Mouse (Mus musculus): ENCODE measurements around the gene Phtf1. TPM values are rescaled to one million over a fixed set of nuclear protein-coding genes. Genes with fewer than 3 reads are reported as not detected.

Gene Phtf1
- polyA plus RNA-seq (2012; ENCODE audit: insufficient read depth, insufficient read length, missing spikeins) = 14.0 and 15.6 TPM in 2 replicates

DNA sequence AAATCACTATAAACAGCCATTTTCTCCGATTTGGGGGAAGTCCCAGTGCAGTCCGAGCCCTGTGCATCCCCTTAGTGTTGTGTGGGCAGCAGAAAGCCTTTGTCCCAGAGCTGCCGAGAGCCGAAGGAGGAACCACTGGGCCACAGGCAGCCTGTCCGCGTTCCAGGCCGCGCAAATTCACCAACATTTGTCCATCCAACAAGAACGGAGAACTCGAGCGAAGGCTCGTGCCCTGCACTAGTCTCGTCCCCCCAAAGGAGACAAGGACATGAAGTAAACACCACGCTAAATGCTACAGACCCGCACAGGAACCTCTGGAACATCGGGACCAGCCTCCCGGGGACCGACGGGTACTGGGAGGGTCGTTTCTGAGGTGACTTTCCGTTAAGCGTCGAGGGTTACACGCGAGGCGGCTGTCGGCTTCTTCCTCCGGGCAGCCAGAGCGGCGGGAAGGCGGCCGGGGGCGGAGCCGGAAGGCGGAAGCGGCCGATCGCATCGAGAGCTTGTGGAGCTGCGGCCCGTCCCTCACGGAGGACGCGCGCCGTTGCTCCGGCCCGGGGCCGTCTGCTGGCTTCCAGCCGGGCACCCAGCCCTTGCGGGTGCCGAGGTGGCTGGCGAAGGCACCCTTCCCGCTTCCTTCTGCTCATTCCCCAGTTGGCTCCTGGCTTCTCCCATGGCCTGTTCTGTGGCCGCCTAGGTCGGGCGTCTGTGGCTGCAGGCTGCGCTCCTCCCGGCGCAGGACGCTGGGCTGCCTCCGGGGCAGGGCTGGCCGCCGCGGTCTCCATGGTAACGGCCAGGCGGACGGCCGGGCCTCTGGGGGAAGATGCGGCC lies at the start of gene Phtf1:
Phtf1 (plus strand) TSS at position 250 of the 831 bp plus-strand sequence.
- peak within 1 kb of the TSS; percentile 82 for H3K27ac ChIP-seq (ENCODE audit: insufficient read depth, low read depth, low read length)
- no peak for TF ChIP-seq POLR2A (IDR thresholded peaks at IDR 0.05; ENCODE audit: borderline replicate concordance, low read depth, low read length)
- no peak for TF ChIP-seq CTCF (IDR thresholded peaks at IDR 0.05; ENCODE audit: low read depth, low read length)
- H3K4me3 ChIP-seq (ENCODE audit: insufficient read depth, low read length) = peak within 1 kb of the TSS; percentile 90
- H3K4me1 ChIP-seq (ENCODE audit: control insufficient read depth, insufficient read depth, low read length) = no peaks in the 10 kb centered on the region

DNA sequence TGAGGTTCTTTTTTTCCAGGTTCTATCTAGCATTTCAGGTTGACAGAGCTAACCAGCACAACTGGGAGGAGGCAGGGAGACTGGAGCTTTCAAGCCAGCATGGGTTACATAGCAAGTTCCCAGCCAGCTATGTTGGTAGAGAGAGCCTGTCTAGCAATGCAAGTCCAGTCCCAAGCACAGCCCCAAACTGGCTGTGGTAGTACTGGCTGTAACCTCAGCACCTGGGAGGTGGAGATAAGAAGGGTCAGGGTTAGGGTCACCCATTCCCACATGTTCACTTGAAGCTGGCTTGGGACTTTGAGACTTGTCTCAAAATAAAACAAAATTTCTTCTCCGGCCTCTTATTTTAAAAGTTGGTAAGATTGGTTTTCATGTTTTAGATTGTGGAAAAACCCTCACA lies 47.8 kb upstream of the Phtf1 start:
- no peak overlapping the region for H3K27ac ChIP-seq (ENCODE audit: insufficient read depth, low read depth, low read length)
- no peak for TF ChIP-seq POLR2A (IDR thresholded peaks at IDR 0.05; ENCODE audit: borderline replicate concordance, low read depth, low read length)
- no peak for TF ChIP-seq CTCF (IDR thresholded peaks at IDR 0.05; ENCODE audit: low read depth, low read length)
- H3K4me1 ChIP-seq (ENCODE audit: control insufficient read depth, insufficient read depth, low read length) = peaks cover 21% of the 10 kb centered on the region
- no peak overlapping the region for H3K4me3 ChIP-seq (ENCODE audit: insufficient read depth, low read length)

DNA sequence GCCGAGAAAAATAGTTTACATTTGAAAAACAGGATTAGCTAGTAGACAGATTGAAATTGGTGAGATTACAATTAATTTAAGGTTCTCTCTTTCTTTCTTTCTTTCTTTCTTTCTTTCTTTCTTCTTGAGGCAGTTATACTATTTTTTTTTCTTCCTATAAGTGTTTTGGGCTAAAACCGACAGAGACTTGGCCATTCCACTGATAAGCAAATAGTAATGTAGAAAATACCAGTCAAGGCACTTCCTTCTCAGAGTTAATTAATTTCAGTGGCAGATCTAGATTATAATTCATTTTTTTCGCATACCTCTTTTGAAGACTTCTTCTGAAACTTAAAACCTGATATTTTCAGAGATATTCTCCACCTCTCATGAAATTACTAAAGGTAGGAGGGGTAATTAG lies 42.6 kb upstream of the Phtf1 start:
- TF ChIP-seq CTCF (IDR thresholded peaks at IDR 0.05; ENCODE audit: low read depth, low read length) (no peak), POLR2A (IDR thresholded peaks at IDR 0.05; ENCODE audit: borderline replicate concordance, low read depth, low read length) (no peak)
- H3K4me1 ChIP-seq (ENCODE audit: control insufficient read depth, insufficient read depth, low read length) = peaks cover 20% of the 10 kb centered on the region
- no peak overlapping the region for H3K4me3 ChIP-seq (ENCODE audit: insufficient read depth, low read length)
- no peak overlapping the region for H3K27ac ChIP-seq (ENCODE audit: insufficient read depth, low read depth, low read length)

DNA sequence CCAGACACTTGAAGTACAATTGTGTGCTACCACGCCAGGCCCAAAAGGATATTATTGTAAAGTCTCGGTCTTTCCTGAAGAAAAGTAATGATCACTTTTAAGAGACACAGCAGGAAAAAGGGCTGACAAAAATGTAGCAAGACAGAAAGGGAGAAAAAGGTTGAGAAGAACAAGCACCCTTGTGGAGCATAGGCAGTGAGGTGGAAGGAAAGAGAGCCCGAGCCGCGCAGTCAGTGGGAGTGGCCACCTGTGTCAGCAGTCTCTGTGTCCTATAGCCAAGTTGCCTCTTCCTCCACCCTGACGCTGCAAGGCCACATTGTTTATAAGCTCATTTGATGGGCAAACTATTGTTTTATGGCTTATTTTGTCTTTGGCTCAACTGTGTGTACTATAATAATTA lies 40.4 kb upstream of the Phtf1 start:
- Histone ChIP-seq H3K4me1 (ENCODE audit: control insufficient read depth, insufficient read depth, low read length) (peaks cover 13% of the 10 kb centered on the region), H3K27ac (ENCODE audit: insufficient read depth, low read depth, low read length) (peak overlapping the region; percentile 31; the same call in 1 of the 2 replicates), H3K4me3 (ENCODE audit: insufficient read depth, low read length) (peak overlapping the region; percentile 18)
- TF ChIP-seq CTCF (IDR thresholded peaks at IDR 0.05; ENCODE audit: low read depth, low read length) = no peak
- no peak for TF ChIP-seq POLR2A (IDR thresholded peaks at IDR 0.05; ENCODE audit: borderline replicate concordance, low read depth, low read length)

DNA sequence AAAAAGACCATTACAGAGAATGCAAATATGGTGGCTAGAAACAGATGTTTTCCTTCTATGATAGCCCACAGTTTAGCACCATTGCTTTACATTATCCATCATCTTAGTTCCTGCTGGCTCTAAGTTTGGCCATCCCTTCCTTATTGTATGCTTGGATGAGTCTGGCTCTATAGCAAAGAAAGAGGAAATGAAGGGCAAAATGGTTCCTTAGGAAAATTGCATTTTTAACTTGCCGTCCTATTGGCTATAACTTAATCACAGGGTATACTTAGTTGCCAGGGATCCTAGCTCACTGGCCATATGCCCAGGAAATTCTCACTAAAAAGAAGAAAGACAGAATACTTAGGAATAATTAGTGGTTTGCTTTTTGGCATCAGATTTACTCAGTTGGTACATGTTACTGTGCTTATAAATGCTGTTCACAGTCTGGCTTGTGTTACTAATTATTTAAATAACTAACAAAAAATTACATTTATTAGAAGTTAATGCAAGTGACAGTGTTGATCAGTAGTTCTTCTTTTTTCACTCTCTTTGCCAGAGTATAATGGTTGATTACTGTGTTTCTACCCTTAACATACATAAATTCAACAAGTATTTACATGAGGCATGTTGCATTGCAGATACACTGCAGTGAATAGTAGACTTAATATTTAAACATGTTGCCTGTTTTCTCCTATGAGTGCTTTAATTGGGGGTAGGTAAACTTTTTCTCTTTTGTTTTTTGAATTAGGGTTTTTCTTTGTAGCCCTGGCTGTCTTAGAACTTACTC lies 22.9 kb upstream of the Phtf1 start:
- peaks cover 7% of the 10 kb centered on the region for H3K4me1 ChIP-seq (ENCODE audit: control insufficient read depth, insufficient read depth, low read length)
- TF ChIP-seq CTCF (IDR thresholded peaks at IDR 0.05; ENCODE audit: low read depth, low read length) = no peak
- TF ChIP-seq POLR2A (IDR thresholded peaks at IDR 0.05; ENCODE audit: borderline replicate concordance, low read depth, low read length) = no peak
- no peak overlapping the region for H3K27ac ChIP-seq (ENCODE audit: insufficient read depth, low read depth, low read length)
- no peak overlapping the region for H3K4me3 ChIP-seq (ENCODE audit: insufficient read depth, low read length)

DNA sequence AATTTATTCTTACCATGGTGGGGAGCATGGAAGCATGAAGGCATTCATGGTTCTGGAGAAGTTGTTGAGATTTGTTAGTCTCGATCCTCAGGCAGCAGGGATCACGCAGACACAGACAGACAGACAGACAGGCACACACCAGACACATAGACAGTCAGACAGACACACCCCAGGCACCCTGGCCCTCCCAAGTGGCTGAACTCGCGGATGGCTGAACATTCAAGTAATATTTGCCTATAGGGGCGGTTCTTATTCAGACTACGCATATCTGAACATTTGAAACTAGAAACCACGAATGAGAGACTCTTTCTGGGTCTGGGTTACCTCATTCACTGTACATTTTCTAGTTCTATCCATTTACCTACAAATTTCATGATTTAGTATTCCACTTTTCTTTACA lies 19.2 kb upstream of the Phtf1 start:
- TF ChIP-seq POLR2A (IDR thresholded peaks at IDR 0.05; ENCODE audit: borderline replicate concordance, low read depth, low read length) = no peak
- no peak for TF ChIP-seq CTCF (IDR thresholded peaks at IDR 0.05; ENCODE audit: low read depth, low read length)
- peaks cover 12% of the 10 kb centered on the region for H3K4me1 ChIP-seq (ENCODE audit: control insufficient read depth, insufficient read depth, low read length)
- no peak overlapping the region for H3K4me3 ChIP-seq (ENCODE audit: insufficient read depth, low read length)
- H3K27ac ChIP-seq (ENCODE audit: insufficient read depth, low read depth, low read length) = no peak overlapping the region

DNA sequence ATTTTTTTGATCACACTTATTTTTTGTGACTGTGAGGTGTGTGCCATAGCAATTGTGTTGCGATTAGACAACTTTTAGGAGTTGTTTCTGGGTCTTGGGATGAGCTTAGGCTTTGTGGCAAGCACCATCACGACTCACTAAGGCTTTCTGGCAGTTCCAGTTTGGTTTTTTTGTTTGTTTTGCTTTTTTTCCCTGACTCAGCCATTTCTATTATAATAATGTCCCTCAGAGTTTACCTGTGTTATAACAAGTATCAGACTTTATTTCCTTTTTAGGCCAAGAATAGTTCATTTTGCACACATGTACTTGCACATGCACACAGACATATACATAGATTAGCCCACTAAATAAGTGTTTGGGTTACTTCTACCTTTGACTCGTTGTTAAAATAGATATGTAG lies 7.3 kb upstream of the Phtf1 start:
- Histone ChIP-seq H3K27ac (ENCODE audit: insufficient read depth, low read depth, low read length) (no peak overlapping the region), H3K4me1 (ENCODE audit: control insufficient read depth, insufficient read depth, low read length) (no peaks in the 10 kb centered on the region), H3K4me3 (ENCODE audit: insufficient read depth, low read length) (no peak overlapping the region)
- TF ChIP-seq POLR2A (IDR thresholded peaks at IDR 0.05; ENCODE audit: borderline replicate concordance, low read depth, low read length) (no peak), CTCF (IDR thresholded peaks at IDR 0.05; ENCODE audit: low read depth, low read length) (no peak)

DNA sequence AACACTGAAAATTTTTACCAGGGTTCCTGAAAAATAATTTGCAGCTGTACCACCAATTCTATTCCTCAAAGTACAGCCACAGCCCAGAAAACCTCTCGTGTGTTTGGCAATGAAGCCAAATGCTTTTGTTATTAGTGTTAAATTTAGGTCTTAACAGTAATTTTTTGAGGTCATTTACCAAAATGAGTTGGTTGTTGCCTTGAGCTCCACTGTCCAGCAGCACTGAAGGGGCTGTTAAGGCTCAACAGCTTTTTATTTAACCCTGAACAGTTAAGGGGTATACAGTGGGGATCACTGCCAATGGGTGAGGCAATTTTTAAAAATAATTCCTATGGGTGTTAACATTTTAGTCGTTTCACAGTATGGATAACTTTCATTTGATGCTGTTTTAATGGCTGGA lies 679 bp upstream of the Phtf1 start:
- Histone ChIP-seq H3K27ac (ENCODE audit: insufficient read depth, low read depth, low read length) (peak overlapping the region; percentile 82), H3K4me1 (ENCODE audit: control insufficient read depth, insufficient read depth, low read length) (no peaks in the 10 kb centered on the region), H3K4me3 (ENCODE audit: insufficient read depth, low read length) (peak overlapping the region; percentile 90)
- TF ChIP-seq CTCF (IDR thresholded peaks at IDR 0.05; ENCODE audit: low read depth, low read length) = no peak
- no peak for TF ChIP-seq POLR2A (IDR thresholded peaks at IDR 0.05; ENCODE audit: borderline replicate concordance, low read depth, low read length)

DNA sequence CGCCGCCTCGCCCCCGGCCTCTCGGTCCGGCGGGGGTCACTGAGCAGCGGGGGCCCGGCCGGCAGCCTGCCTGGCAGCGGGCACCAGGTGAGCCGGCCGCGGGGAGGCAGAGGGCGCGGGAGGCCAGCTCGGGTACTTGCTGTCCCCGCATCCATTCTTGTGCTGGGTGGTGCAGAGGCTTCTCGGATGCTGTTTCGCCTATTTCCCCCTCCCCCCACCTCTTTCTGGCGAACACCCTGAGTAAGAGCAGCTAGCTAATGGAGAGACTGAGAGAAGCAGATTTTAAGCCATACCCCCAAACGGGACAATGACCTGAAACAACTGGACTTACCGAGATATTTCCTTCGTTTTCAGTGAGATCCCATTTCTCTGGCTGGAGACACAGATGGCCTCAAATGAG lies 791 bp downstream of the Phtf1 start:
- Histone ChIP-seq H3K27ac (ENCODE audit: insufficient read depth, low read depth, low read length) (peak overlapping the region; percentile 82; the same call in 1 of the 2 replicates), H3K4me1 (ENCODE audit: control insufficient read depth, insufficient read depth, low read length) (no peaks in the 10 kb centered on the region), H3K4me3 (ENCODE audit: insufficient read depth, low read length) (peak overlapping the region; percentile 90)
- no peak for TF ChIP-seq CTCF (IDR thresholded peaks at IDR 0.05; ENCODE audit: low read depth, low read length)
- no peak for TF ChIP-seq POLR2A (IDR thresholded peaks at IDR 0.05; ENCODE audit: borderline replicate concordance, low read depth, low read length)

DNA sequence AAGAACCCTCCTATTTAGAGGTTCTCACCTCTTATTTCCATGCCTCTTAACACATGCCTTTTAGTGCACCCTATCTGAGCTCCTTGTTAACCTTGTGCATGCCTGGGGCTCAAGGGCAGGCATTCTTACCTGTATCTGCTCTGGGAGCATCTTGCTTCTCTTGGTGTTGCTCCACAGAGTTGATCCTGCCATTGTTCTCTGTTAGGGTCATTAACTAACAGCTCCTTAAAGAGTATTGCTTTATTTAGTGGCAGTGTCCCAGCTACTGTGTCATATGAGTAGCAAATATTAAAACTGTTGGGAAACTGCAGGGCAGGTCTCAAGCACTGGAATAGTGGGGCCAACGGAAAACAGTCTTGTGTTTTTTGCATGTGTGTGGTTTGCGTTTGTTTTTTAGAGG lies 3.2 kb downstream of the Phtf1 start:
- Histone ChIP-seq H3K27ac (ENCODE audit: insufficient read depth, low read depth, low read length) (no peak overlapping the region), H3K4me1 (ENCODE audit: control insufficient read depth, insufficient read depth, low read length) (no peaks in the 10 kb centered on the region), H3K4me3 (ENCODE audit: insufficient read depth, low read length) (no peak overlapping the region)
- TF ChIP-seq POLR2A (IDR thresholded peaks at IDR 0.05; ENCODE audit: borderline replicate concordance, low read depth, low read length) (no peak), CTCF (IDR thresholded peaks at IDR 0.05; ENCODE audit: low read depth, low read length) (no peak)

Measured in bone marrow macrophage, adult 2 months (primary cell).